Mouse (Mus musculus): ENCODE data around the gene Cdh15. TPM values are rescaled to one million over a fixed set of nuclear protein-coding genes. Genes with fewer than 3 reads are reported as not detected.

Gene Cdh15
- total and polyA plus RNA-seq, 2 experiments from 2014 or later, result 0.84 to 2.4 TPM

GRCm38 (mm10) chr8:122851692-122852545 is 4.2 kb downstream of the Cdh15 start:
- H3K4me3 ChIP-seq (ENCODE audit: low read length), result no peak overlapping the region
- no peaks in the 10 kb centered on the region for H3K9me3 ChIP-seq (ENCODE audit: low read length)
- WGBS, result 77% methylated on average over 12 of the region's 12 CpGs
- no peak for DNase-seq (ENCODE audit: low spot score)
- H3K4me2 ChIP-seq (ENCODE audit: low read depth, low read length), result no peak overlapping the region
- TF ChIP-seq CTCF (IDR thresholded peaks at IDR 0.05; ENCODE audit: low read depth), result no peak
- no peaks in the 10 kb centered on the region for H3K36me3 ChIP-seq (ENCODE audit: insufficient read depth, low read length)
- ATAC-seq, result no peak
- no peaks in the 10 kb centered on the region for H3K27me3 ChIP-seq (ENCODE audit: insufficient read depth, low read length)
- H3K4me1 ChIP-seq (ENCODE audit: insufficient read depth, low read length), result peaks cover 8% of the 10 kb centered on the region; the same call in 1 of the 2 replicates
- no peak overlapping the region for H3K9ac ChIP-seq (replicated peaks; ENCODE audit: low read length)
- no peak overlapping the region for H3K27ac ChIP-seq

GRCm38 (mm10) chr8:122852546-122852905 is 4.8 kb downstream of the Cdh15 start:
- ATAC-seq (no peak), DNase-seq (ENCODE audit: low spot score) (no peak)
- 58% methylated on average over 1 of the region's 1 CpGs for WGBS
- H3K9ac ChIP-seq (replicated peaks; ENCODE audit: low read length), result no peak overlapping the region
- peaks cover 8% of the 10 kb centered on the region; the same call in 1 of the 2 replicates for H3K4me1 ChIP-seq (ENCODE audit: insufficient read depth, low read length)
- no peaks in the 10 kb centered on the region for H3K9me3 ChIP-seq (ENCODE audit: low read length)
- TF ChIP-seq CTCF (IDR thresholded peaks at IDR 0.05; ENCODE audit: low read depth), result 0 out of 2 replicates have a peak, but pooled peaks have one; percentile 4
- H3K27ac ChIP-seq, result no peak overlapping the region; the same call in 1 of the 2 replicates
- no peak overlapping the region for H3K4me2 ChIP-seq (ENCODE audit: low read depth, low read length)
- no peaks in the 10 kb centered on the region for H3K36me3 ChIP-seq (ENCODE audit: insufficient read depth, low read length)
- no peak overlapping the region for H3K4me3 ChIP-seq (ENCODE audit: low read length)
- H3K27me3 ChIP-seq (ENCODE audit: insufficient read depth, low read length), result no peaks in the 10 kb centered on the region

GRCm38 (mm10) chr8:122853340-122853771 is 5.6 kb downstream of the Cdh15 start:
- no peak for TF ChIP-seq CTCF (IDR thresholded peaks at IDR 0.05; ENCODE audit: low read depth)
- Histone ChIP-seq H3K9me3 (ENCODE audit: low read length) (no peaks in the 10 kb centered on the region), H3K27ac (0 out of 2 replicates have a peak overlapping the region, but pooled peaks have one; percentile 20), H3K4me1 (ENCODE audit: insufficient read depth, low read length) (peaks cover 8% of the 10 kb centered on the region; the same call in 1 of the 2 replicates), H3K4me3 (ENCODE audit: low read length) (no peak overlapping the region), H3K4me2 (ENCODE audit: low read depth, low read length) (no peak overlapping the region), H3K36me3 (ENCODE audit: insufficient read depth, low read length) (no peaks in the 10 kb centered on the region), H3K9ac (replicated peaks; ENCODE audit: low read length) (no peak overlapping the region), H3K27me3 (ENCODE audit: insufficient read depth, low read length) (no peaks in the 10 kb centered on the region)
- ATAC-seq, result peak; percentile 88
- DNase-seq (ENCODE audit: low spot score), result peak; percentile 69
- WGBS, result 7% methylated on average over 11 of the region's 11 CpGs

GRCm38 (mm10) chr8:122854388-122854787 is 6.6 kb downstream of the Cdh15 start:
- TF ChIP-seq CTCF (IDR thresholded peaks at IDR 0.05; ENCODE audit: low read depth), result no peak
- H3K27ac ChIP-seq, result no peak overlapping the region
- WGBS, result 73% methylated on average over 7 of the region's 7 CpGs
- H3K27me3 ChIP-seq (ENCODE audit: insufficient read depth, low read length), result no peaks in the 10 kb centered on the region
- no peak overlapping the region for H3K4me2 ChIP-seq (ENCODE audit: low read depth, low read length)
- DNase-seq (ENCODE audit: low spot score) (no peak), ATAC-seq (no peak)
- no peaks in the 10 kb centered on the region for H3K9me3 ChIP-seq (ENCODE audit: low read length)
- H3K4me3 ChIP-seq (ENCODE audit: low read length), result no peak overlapping the region
- peaks cover 8% of the 10 kb centered on the region; the same call in 1 of the 2 replicates for H3K4me1 ChIP-seq (ENCODE audit: insufficient read depth, low read length)
- no peak overlapping the region for H3K9ac ChIP-seq (replicated peaks; ENCODE audit: low read length)
- no peaks in the 10 kb centered on the region for H3K36me3 ChIP-seq (ENCODE audit: insufficient read depth, low read length)

GRCm38 (mm10) chr8:122855123-122855522 is 7.4 kb downstream of the Cdh15 start:
- Histone ChIP-seq H3K4me1 (ENCODE audit: insufficient read depth, low read length) (peaks cover 8% of the 10 kb centered on the region; the same call in 1 of the 2 replicates), H3K4me2 (ENCODE audit: low read depth, low read length) (no peak overlapping the region), H3K9ac (replicated peaks; ENCODE audit: low read length) (no peak overlapping the region), H3K4me3 (ENCODE audit: low read length) (no peak overlapping the region), H3K36me3 (ENCODE audit: insufficient read depth, low read length) (no peaks in the 10 kb centered on the region), H3K27ac (no peak overlapping the region), H3K27me3 (ENCODE audit: insufficient read depth, low read length) (no peaks in the 10 kb centered on the region), H3K9me3 (ENCODE audit: low read length) (no peaks in the 10 kb centered on the region)
- 81% methylated on average over 4 of the region's 4 CpGs for WGBS
- DNase-seq (ENCODE audit: low spot score) (no peak), ATAC-seq (no peak)
- TF ChIP-seq CTCF (IDR thresholded peaks at IDR 0.05; ENCODE audit: low read depth), result no peak

- Histone ChIP-seq H3K9me3 (ENCODE audit: low read length) (no peaks in the 10 kb centered on the region), H3K4me3 (ENCODE audit: low read length) (no peak overlapping the region), H3K27ac (no peak overlapping the region), H3K36me3 (ENCODE audit: insufficient read depth, low read length) (no peaks in the 10 kb centered on the region; the same call in 1 of the 2 replicates), H3K4me1 (ENCODE audit: insufficient read depth, low read length) (peaks cover 8% of the 10 kb centered on the region; the same call in 1 of the 2 replicates), H3K4me2 (ENCODE audit: low read depth, low read length) (no peak overlapping the region), H3K27me3 (ENCODE audit: insufficient read depth, low read length) (no peaks in the 10 kb centered on the region), H3K9ac (replicated peaks; ENCODE audit: low read length) (no peak overlapping the region)
- 81% methylated on average over 8 of the region's 8 CpGs for WGBS
- no peak for DNase-seq (ENCODE audit: low spot score)
- ATAC-seq, result no peak
- no peak for TF ChIP-seq CTCF (IDR thresholded peaks at IDR 0.05; ENCODE audit: low read depth)
Measured at GRCm38 (mm10) chr8:122856288-122856687, 8.5 kb downstream of the Cdh15 start.

- no peaks in the 10 kb centered on the region; the same call in 1 of the 2 replicates for H3K36me3 ChIP-seq (ENCODE audit: insufficient read depth, low read length)
- no peak for DNase-seq (ENCODE audit: low spot score)
- no peak for ATAC-seq
- H3K4me2 ChIP-seq (ENCODE audit: low read depth, low read length), result no peak overlapping the region
- no peak overlapping the region for H3K9ac ChIP-seq (replicated peaks; ENCODE audit: low read length)
- no peaks in the 10 kb centered on the region for H3K4me1 ChIP-seq (ENCODE audit: insufficient read depth, low read length)
- no peak for TF ChIP-seq CTCF (IDR thresholded peaks at IDR 0.05; ENCODE audit: low read depth)
- no peak overlapping the region for H3K27ac ChIP-seq
- H3K4me3 ChIP-seq (ENCODE audit: low read length), result no peak overlapping the region
- 0 out of 2 replicates have a peak, but pooled peaks cover 3% of the 10 kb centered on the region for H3K9me3 ChIP-seq (ENCODE audit: low read length)
- no peaks in the 10 kb centered on the region for H3K27me3 ChIP-seq (ENCODE audit: insufficient read depth, low read length)
- 59% methylated on average over 13 of the region's 13 CpGs for WGBS
Measured at GRCm38 (mm10) chr8:122859843-122860242, 12.1 kb downstream of the Cdh15 start.

All from hindbrain, postnatal 0 days (tissue).